Mouse (Mus musculus) leukemia stem cell, adult 10-12 weeks (primary cell): ENCODE results near the gene Xlr4b. TPM values are rescaled to one million over a fixed set of nuclear protein-coding genes. Genes with fewer than 3 reads are reported as not detected.

Experiments used
- polyA plus RNA-seq: library from polyadenylated mRNA; stranded (reverse); fragments of >175 nt; gene quantifications from 2 replicates; pipeline ENCODE4 v1.2.3, GENCODE M21; 2012; ENCODE audit warnings: low replicate concordance

Gene Xlr4b
- 0.92 and 1.4 TPM in 2 replicates for polyA plus RNA-seq

DNA sequence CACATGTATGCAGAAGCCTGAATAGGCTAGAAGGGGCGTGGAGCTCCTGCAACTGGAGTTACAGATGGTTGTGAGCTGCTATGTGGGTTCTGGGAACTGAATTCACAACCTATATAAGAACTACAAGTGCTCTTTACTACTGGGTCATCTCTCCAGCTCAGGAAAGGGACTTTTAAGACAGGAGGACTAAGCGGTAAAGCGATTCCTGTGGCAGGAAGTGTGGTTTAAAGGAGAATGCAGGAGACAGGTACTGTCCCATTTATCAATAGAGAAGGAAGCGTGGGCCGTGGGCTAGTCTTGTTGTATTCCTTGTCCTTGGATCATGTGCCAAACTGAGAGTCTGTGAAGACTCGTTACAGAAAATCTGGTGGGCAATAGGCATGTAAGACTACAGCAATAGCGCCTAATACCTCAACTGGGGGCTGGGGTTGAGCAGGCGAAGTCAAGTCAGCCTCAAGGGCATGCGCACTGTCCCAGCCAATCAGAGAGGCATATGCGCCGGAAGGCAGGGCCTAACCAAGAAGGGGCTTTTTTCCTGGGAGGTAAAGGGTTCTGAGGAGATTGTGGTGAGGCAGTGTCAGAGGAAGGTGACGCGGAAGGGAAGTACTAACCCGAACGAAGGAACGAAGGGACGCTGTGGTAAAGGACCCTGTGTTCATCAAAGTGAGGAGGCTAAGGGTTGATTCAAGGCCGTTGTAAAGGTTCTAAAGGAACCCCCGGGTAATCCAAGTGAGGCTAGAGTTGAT, at the start of gene Xlr4b:
Xlr4b (plus strand) TSS at position 515 of the 746 bp plus-strand sequence.

GRCm38 (mm10) chrX:73176889-73177288, 37.2 kb upstream of the Xlr4b start, which contains the start of gene Spin2d:
Gene Spin2d (minus strand): TSS chrX:73176989.

GRCm38 (mm10) chrX:73191934-73192333, 22.2 kb upstream of the Xlr4b start, which contains the start of gene Xlr3b:
Gene Xlr3b (plus strand): TSS chrX:73192207.

GRCm38 (mm10) chrX:73227914-73228605, 13.9 kb downstream of the Xlr4b start, which contains the start of gene F8a:
Gene F8a (plus strand): TSS chrX:73228291.

GRCm38 (mm10) chrX:73242821-73243325, 28.7 kb downstream of the Xlr4b start, which contains the start of gene Xlr4c:
Gene Xlr4c (minus strand): TSS chrX:73243130.

GRCm38 (mm10) chrX:73265270-73265669, 51.1 kb downstream of the Xlr4b start, which contains the start of gene Xlr3c:
Gene Xlr3c (minus strand): TSS chrX:73265390.

Other genes with a start within 250 kb of the Xlr4b start
- not detected in 2 replicates for gene Zfp185, start 227.0 kb upstream of the Xlr4b start, polyA plus RNA-seq
- not detected in 2 replicates for gene Pnma5, start 177.2 kb upstream of the Xlr4b start, polyA plus RNA-seq
- 0.11 TPM in 1 of 2 replicates, not detected in the other for gene Pnma3, start 149.5 kb upstream of the Xlr4b start, polyA plus RNA-seq
- gene Xlr4a, start 131.9 kb upstream of the Xlr4b start, polyA plus RNA-seq: 0.15 TPM in 1 of 2 replicates, not detected in the other
- not detected in 2 replicates for gene Xlr3a, start 117.2 kb upstream of the Xlr4b start, polyA plus RNA-seq
- gene Gm14685, start 97.3 kb upstream of the Xlr4b start, polyA plus RNA-seq: 0.14 TPM in 1 of 2 replicates, not detected in the other
- gene Xlr5b, start 65.5 kb upstream of the Xlr4b start, polyA plus RNA-seq: not detected in 2 replicates
- not detected in 2 replicates for gene DXBay18, start 64.9 kb upstream of the Xlr4b start, polyA plus RNA-seq
- gene Spin2d, start 37.3 kb upstream of the Xlr4b start, polyA plus RNA-seq: not detected in 2 replicates
- not detected in 2 replicates for gene Xlr3b, start 22.1 kb upstream of the Xlr4b start, polyA plus RNA-seq
- gene F8a, start 14.0 kb downstream of the Xlr4b start, polyA plus RNA-seq: 17.9 and 29.9 TPM in 2 replicates
- 0.73 and 2.7 TPM in 2 replicates for gene Xlr4c, start 28.8 kb downstream of the Xlr4b start, polyA plus RNA-seq
- gene Xlr3c, start 51.1 kb downstream of the Xlr4b start, polyA plus RNA-seq: not detected in 2 replicates
- not detected in 2 replicates for gene Xlr5a, start 78.6 kb downstream of the Xlr4b start, polyA plus RNA-seq
- gene Xlr5c, start 78.6 kb downstream of the Xlr4b start, polyA plus RNA-seq: not detected in 2 replicates
- gene Gm45015, start 122.5 kb downstream of the Xlr4b start, polyA plus RNA-seq: not detected in 2 replicates
- gene Zfp275, start 128.3 kb downstream of the Xlr4b start, polyA plus RNA-seq: 0.93 and 1.5 TPM in 2 replicates
- gene Gm18336, start 184.4 kb downstream of the Xlr4b start, polyA plus RNA-seq: not detected in 2 replicates
- 0.05 TPM in 1 of 2 replicates, not detected in the other for gene Zfp92, start 196.8 kb downstream of the Xlr4b start, polyA plus RNA-seq
- gene Trex2, start 221.0 kb downstream of the Xlr4b start, polyA plus RNA-seq: not detected in 2 replicates
- 1.0 and 2.9 TPM in 2 replicates for gene Haus7, start 244.7 kb downstream of the Xlr4b start, polyA plus RNA-seq